Mouse (Mus musculus): ENCODE measurements around the gene Dagla. TPM values are rescaled to one million over a fixed set of nuclear protein-coding genes. Genes with fewer than 3 reads are reported as not detected.

Gene Dagla
- polyA plus RNA-seq (2015; fragmentation: Nextera tagmentation; extraction: Ambion mirVana) = 8.1 and 8.4 TPM in 2 replicates

- Histone ChIP-seq H3K4me2 (ENCODE audit: low read length) (peak within 1 kb of the TSS; percentile 86), H3K4me3 (replicated peaks; ENCODE audit: low read length) (peak within 1 kb of the TSS; percentile 82), H3K9me3 (ENCODE audit: control insufficient read depth, low read length) (no peaks in the 10 kb centered on the region), H3K9ac (replicated peaks; ENCODE audit: low read depth, low read length) (peak within 1 kb of the TSS; percentile 91), H3K27me3 (replicated peaks; ENCODE audit: control insufficient read depth, insufficient read depth, low read length) (no peaks in the 10 kb centered on the region), H3K4me1 (replicated peaks; ENCODE audit: control insufficient read depth, insufficient read depth, low read length) (peaks cover 22% of the 10 kb centered on the region), H3K27ac (ENCODE audit: low read length) (no peak within 1 kb of the TSS), H3K36me3 (ENCODE audit: control insufficient read depth, insufficient read depth) (no peaks in the 10 kb centered on the region)
- ATAC-seq = peak; percentile 88
- 7% methylated on average over 52 of the region's 56 CpGs for WGBS
These were observed at the start of gene Dagla for GRCm38 (mm10) chr19:10304810-10305544. TSS of gene Dagla (minus strand) at chr19:10304877.

- Histone ChIP-seq H3K36me3 (ENCODE audit: control insufficient read depth, insufficient read depth) (no peaks in the 10 kb centered on the region), H3K27me3 (replicated peaks; ENCODE audit: control insufficient read depth, insufficient read depth, low read length) (no peaks in the 10 kb centered on the region), H3K4me2 (ENCODE audit: low read length) (no peak overlapping the region), H3K9ac (replicated peaks; ENCODE audit: low read depth, low read length) (no peak overlapping the region), H3K4me3 (replicated peaks; ENCODE audit: low read length) (no peak overlapping the region), H3K4me1 (replicated peaks; ENCODE audit: control insufficient read depth, insufficient read depth, low read length) (peaks cover 4% of the 10 kb centered on the region; the same call in 1 of the 2 replicates), H3K27ac (ENCODE audit: low read length) (no peak overlapping the region), H3K9me3 (ENCODE audit: control insufficient read depth, low read length) (no peaks in the 10 kb centered on the region)
- ATAC-seq = no peak
- 93% methylated on average over 7 of the region's 7 CpGs for WGBS
These were observed 47.5 kb upstream of the Dagla start for GRCm38 (mm10) chr19:10352218-10352617.

GRCm38 (mm10) chr19:10347628-10348273, 43.1 kb upstream of the Dagla start:
- no peak for ATAC-seq
- WGBS = 28% methylated on average over 5 of the region's 5 CpGs
- H3K27ac ChIP-seq (ENCODE audit: low read length) = no peak overlapping the region

GRCm38 (mm10) chr19:10345696-10346095, 41.0 kb upstream of the Dagla start:
- Histone ChIP-seq H3K4me3 (replicated peaks; ENCODE audit: low read length) (no peak overlapping the region), H3K4me1 (replicated peaks; ENCODE audit: control insufficient read depth, insufficient read depth, low read length) (peaks cover 13% of the 10 kb centered on the region), H3K36me3 (ENCODE audit: control insufficient read depth, insufficient read depth) (no peaks in the 10 kb centered on the region), H3K9me3 (ENCODE audit: control insufficient read depth, low read length) (no peaks in the 10 kb centered on the region), H3K27ac (ENCODE audit: low read length) (no peak overlapping the region), H3K4me2 (ENCODE audit: low read length) (no peak overlapping the region), H3K9ac (replicated peaks; ENCODE audit: low read depth, low read length) (no peak overlapping the region), H3K27me3 (replicated peaks; ENCODE audit: control insufficient read depth, insufficient read depth, low read length) (no peaks in the 10 kb centered on the region)
- ATAC-seq = no peak
- WGBS = 42% methylated on average over 12 of the region's 12 CpGs

More at GRCm38 (mm10) chr19:10347628-10348273, 43.1 kb upstream of the Dagla start:
- H3K9me3 ChIP-seq (ENCODE audit: control insufficient read depth, low read length) = no peaks in the 10 kb centered on the region
- H3K4me2 ChIP-seq (ENCODE audit: low read length) = no peak overlapping the region
- no peak overlapping the region for H3K4me3 ChIP-seq (replicated peaks; ENCODE audit: low read length)
- H3K27me3 ChIP-seq (replicated peaks; ENCODE audit: control insufficient read depth, insufficient read depth, low read length) = no peaks in the 10 kb centered on the region
- H3K36me3 ChIP-seq (ENCODE audit: control insufficient read depth, insufficient read depth) = no peaks in the 10 kb centered on the region
- no peak overlapping the region for H3K9ac ChIP-seq (replicated peaks; ENCODE audit: low read depth, low read length)
- H3K4me1 ChIP-seq (replicated peaks; ENCODE audit: control insufficient read depth, insufficient read depth, low read length) = no peaks in the 10 kb centered on the region; the same call in 1 of the 2 replicates

GRCm38 (mm10) chr19:10343866-10344265, 39.2 kb upstream of the Dagla start:
- no peaks in the 10 kb centered on the region for H3K36me3 ChIP-seq (ENCODE audit: control insufficient read depth, insufficient read depth)
- H3K27me3 ChIP-seq (replicated peaks; ENCODE audit: control insufficient read depth, insufficient read depth, low read length) = no peaks in the 10 kb centered on the region
- H3K27ac ChIP-seq (ENCODE audit: low read length) = no peak overlapping the region
- no peak overlapping the region for H3K4me3 ChIP-seq (replicated peaks; ENCODE audit: low read length)
- no peak for ATAC-seq
- no peak overlapping the region for H3K9ac ChIP-seq (replicated peaks; ENCODE audit: low read depth, low read length)
- peaks cover 13% of the 10 kb centered on the region for H3K4me1 ChIP-seq (replicated peaks; ENCODE audit: control insufficient read depth, insufficient read depth, low read length)
- no peak overlapping the region for H3K4me2 ChIP-seq (ENCODE audit: low read length)
- WGBS = 89% methylated on average over 10 of the region's 10 CpGs
- H3K9me3 ChIP-seq (ENCODE audit: control insufficient read depth, low read length) = no peaks in the 10 kb centered on the region

GRCm38 (mm10) chr19:10341817-10342439, 37.3 kb upstream of the Dagla start:
- Histone ChIP-seq H3K9ac (replicated peaks; ENCODE audit: low read depth, low read length) (no peak overlapping the region), H3K36me3 (ENCODE audit: control insufficient read depth, insufficient read depth) (no peaks in the 10 kb centered on the region), H3K9me3 (ENCODE audit: control insufficient read depth, low read length) (no peaks in the 10 kb centered on the region), H3K27me3 (replicated peaks; ENCODE audit: control insufficient read depth, insufficient read depth, low read length) (no peaks in the 10 kb centered on the region), H3K4me2 (ENCODE audit: low read length) (no peak overlapping the region), H3K27ac (ENCODE audit: low read length) (no peak overlapping the region), H3K4me1 (replicated peaks; ENCODE audit: control insufficient read depth, insufficient read depth, low read length) (peaks cover 13% of the 10 kb centered on the region), H3K4me3 (replicated peaks; ENCODE audit: low read length) (no peak overlapping the region)
- 12% methylated on average over 12 of the region's 12 CpGs for WGBS
- peak; percentile 62 for ATAC-seq

GRCm38 (mm10) chr19:10341152-10341551, 36.5 kb upstream of the Dagla start:
- ATAC-seq = peak; percentile 17; the same call in 1 of the 2 replicates
- H3K27ac ChIP-seq (ENCODE audit: low read length) = no peak overlapping the region
- peaks cover 13% of the 10 kb centered on the region for H3K4me1 ChIP-seq (replicated peaks; ENCODE audit: control insufficient read depth, insufficient read depth, low read length)
- WGBS = 16% methylated on average over 11 of the region's 11 CpGs
- no peaks in the 10 kb centered on the region for H3K27me3 ChIP-seq (replicated peaks; ENCODE audit: control insufficient read depth, insufficient read depth, low read length)
- H3K4me3 ChIP-seq (replicated peaks; ENCODE audit: low read length) = no peak overlapping the region
- H3K4me2 ChIP-seq (ENCODE audit: low read length) = no peak overlapping the region
- H3K9me3 ChIP-seq (ENCODE audit: control insufficient read depth, low read length) = no peaks in the 10 kb centered on the region
- no peaks in the 10 kb centered on the region for H3K36me3 ChIP-seq (ENCODE audit: control insufficient read depth, insufficient read depth)
- H3K9ac ChIP-seq (replicated peaks; ENCODE audit: low read depth, low read length) = no peak overlapping the region

- Histone ChIP-seq H3K36me3 (ENCODE audit: control insufficient read depth, insufficient read depth) (no peaks in the 10 kb centered on the region), H3K27ac (ENCODE audit: low read length) (no peak overlapping the region), H3K27me3 (replicated peaks; ENCODE audit: control insufficient read depth, insufficient read depth, low read length) (no peaks in the 10 kb centered on the region), H3K4me1 (replicated peaks; ENCODE audit: control insufficient read depth, insufficient read depth, low read length) (peaks cover 13% of the 10 kb centered on the region), H3K9ac (replicated peaks; ENCODE audit: low read depth, low read length) (no peak overlapping the region), H3K4me3 (replicated peaks; ENCODE audit: low read length) (no peak overlapping the region), H3K4me2 (ENCODE audit: low read length) (no peak overlapping the region), H3K9me3 (ENCODE audit: control insufficient read depth, low read length) (no peaks in the 10 kb centered on the region)
- no peak for ATAC-seq
- 39% methylated on average over 5 of the region's 5 CpGs for WGBS
These were observed 36.0 kb upstream of the Dagla start for GRCm38 (mm10) chr19:10340661-10341060.

- no peaks in the 10 kb centered on the region for H3K27me3 ChIP-seq (replicated peaks; ENCODE audit: control insufficient read depth, insufficient read depth, low read length)
- H3K9ac ChIP-seq (replicated peaks; ENCODE audit: low read depth, low read length) = no peak overlapping the region
- no peak overlapping the region for H3K27ac ChIP-seq (ENCODE audit: low read length)
- ATAC-seq = no peak
- peaks cover 13% of the 10 kb centered on the region for H3K4me1 ChIP-seq (replicated peaks; ENCODE audit: control insufficient read depth, insufficient read depth, low read length)
- H3K4me3 ChIP-seq (replicated peaks; ENCODE audit: low read length) = no peak overlapping the region
- H3K4me2 ChIP-seq (ENCODE audit: low read length) = no peak overlapping the region
- H3K36me3 ChIP-seq (ENCODE audit: control insufficient read depth, insufficient read depth) = no peaks in the 10 kb centered on the region
- 3% methylated on average over 5 of the region's 5 CpGs for WGBS
- no peaks in the 10 kb centered on the region for H3K9me3 ChIP-seq (ENCODE audit: control insufficient read depth, low read length)
These were observed 34.6 kb upstream of the Dagla start for GRCm38 (mm10) chr19:10339271-10339670.
